Comparison of ENCODE assay signal across 9 mouse cellular contexts in the genomic region with DNA sequence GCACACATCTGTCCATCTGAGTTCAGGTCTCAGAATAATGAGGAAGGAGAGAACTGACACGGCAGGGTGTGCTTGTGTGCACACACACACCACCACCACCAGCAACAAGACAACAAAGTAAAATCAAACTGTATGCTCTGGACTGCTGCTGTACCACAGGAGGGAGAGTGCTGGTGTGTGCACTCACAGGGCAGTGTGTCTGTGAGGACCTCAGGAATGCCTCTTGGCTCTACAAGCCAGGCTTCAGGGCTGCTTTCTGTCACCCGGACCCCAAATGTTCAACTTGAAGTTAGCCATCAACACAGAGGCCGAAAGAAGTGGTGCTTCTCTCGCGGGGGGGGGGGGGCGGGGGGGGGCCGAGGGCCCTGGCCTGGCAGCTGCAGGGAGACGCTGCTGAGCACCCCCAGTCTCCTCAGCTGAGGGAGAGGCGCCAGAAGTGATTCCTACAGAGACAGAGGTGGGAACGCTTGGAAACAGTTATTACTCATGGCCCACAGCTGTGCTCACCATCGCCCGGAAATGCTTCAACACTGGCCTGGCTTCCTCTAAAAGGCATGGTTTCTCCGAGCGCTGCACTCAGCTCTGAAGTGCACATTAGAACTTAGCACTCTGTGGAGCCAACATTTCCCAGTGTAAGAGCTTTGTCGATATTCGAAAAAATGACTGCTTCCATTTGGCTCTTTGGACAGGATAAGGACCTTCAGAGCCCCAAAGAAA. TPM values are rescaled to one million over a fixed set of nuclear protein-coding genes. Genes with fewer than 3 reads are reported as not detected.
DNase-seq lines count a peak whose midpoint lies in the region; ATAC-seq lines count a peak whose summit lies in the region.
"Had no signal": no experiment of that assay in that cellular context is flagged by ENCODE, and none has a peak within 500 bp of the region (broad histone marks: within the 10 kb centered on the region; RNA-seq: fewer than 3 reads in every experiment).

No protein-coding gene starts in this region.

- no peak for DNase-seq in kidney, adult 9 months
- peak; percentile 50 for DNase-seq in splenic B cell, adult 2 months (ENCODE audit: low read depth, low spot score)
- no peak for DNase-seq in spleen, postnatal 10 days (ENCODE audit: low spot score in 2 of 2)
- no peak for DNase-seq in cerebellum, adult 18-20 months
- no peak for DNase-seq in cerebellum, postnatal 36 days

- no peaks in the 10 kb centered on the region for H3K36me3 ChIP-seq in kidney, embryonic 15.5 days
- H3K36me3 ChIP-seq in heart, embryonic 11.5 days (ENCODE audit: control insufficient read depth, insufficient read depth, low read length), result no peaks in the 10 kb centered on the region
- H3K36me3 ChIP-seq in limb, embryonic 12.5 days, result no peaks in the 10 kb centered on the region
- H3K36me3 ChIP-seq in splenic B cell, adult 2 months (ENCODE audit: control insufficient read depth, insufficient read depth, low read length, poor library complexity, severe bottlenecking), result no peaks in the 10 kb centered on the region
- H3K36me3 ChIP-seq: midbrain, embryonic 12.5 days had no signal

- 32% methylated on average over 16 of the region's 16 CpGs for WGBS in kidney, embryonic 15.5 days
- 37% methylated on average over 15 of the region's 16 CpGs for WGBS in heart, embryonic 11.5 days (ENCODE audit: insufficient replicate concordance)
- WGBS in limb, embryonic 12.5 days, result 40% methylated on average over 16 of the region's 16 CpGs

- H3K27me3 ChIP-seq in kidney, embryonic 15.5 days, result no peaks in the 10 kb centered on the region
- H3K27me3 ChIP-seq in heart, embryonic 11.5 days (ENCODE audit: control insufficient read depth, insufficient read depth, low read length), result no peaks in the 10 kb centered on the region
- no peaks in the 10 kb centered on the region for H3K27me3 ChIP-seq in limb, embryonic 12.5 days
- H3K27me3 ChIP-seq in splenic B cell, adult 2 months (ENCODE audit: control insufficient read depth, insufficient read depth, low read length, poor library complexity, severe bottlenecking), result no peaks in the 10 kb centered on the region
- H3K27me3 ChIP-seq: midbrain, embryonic 12.5 days had no signal

- no peak overlapping the region for H3K4me3 ChIP-seq in kidney, embryonic 15.5 days (replicated peaks)
- H3K4me3 ChIP-seq in heart, embryonic 11.5 days (ENCODE audit: low read depth, low read length), result no peak overlapping the region
- no peak overlapping the region for H3K4me3 ChIP-seq in limb, embryonic 12.5 days (replicated peaks)
- H3K4me3 ChIP-seq: midbrain, embryonic 12.5 days had no signal

- no peak overlapping the region for H3K9ac ChIP-seq in kidney, embryonic 15.5 days
- no peak overlapping the region for H3K9ac ChIP-seq in heart, embryonic 11.5 days (ENCODE audit: low read depth, low read length)
- H3K9ac ChIP-seq in limb, embryonic 12.5 days (replicated peaks), result no peak overlapping the region
- H3K9ac ChIP-seq: midbrain, embryonic 12.5 days had no signal

- H3K9me3 ChIP-seq in kidney, embryonic 15.5 days (replicated peaks), result no peaks in the 10 kb centered on the region
- no peaks in the 10 kb centered on the region for H3K9me3 ChIP-seq in heart, embryonic 11.5 days (replicated peaks; ENCODE audit: control insufficient read depth, low read length)
- no peaks in the 10 kb centered on the region for H3K9me3 ChIP-seq in limb, embryonic 12.5 days
- H3K9me3 ChIP-seq: midbrain, embryonic 12.5 days had no signal

- H3K4me1 ChIP-seq in kidney, embryonic 15.5 days, result peaks cover 55% of the 10 kb centered on the region
- H3K4me1 ChIP-seq in heart, embryonic 11.5 days (ENCODE audit: control insufficient read depth, insufficient read depth, low read length), result peaks cover 52% of the 10 kb centered on the region
- peaks cover 28% of the 10 kb centered on the region; the same call in 1 of the 2 replicates for H3K4me1 ChIP-seq in limb, embryonic 12.5 days (replicated peaks)

- H3K4me2 ChIP-seq in kidney, embryonic 15.5 days, result no peak overlapping the region
- no peak overlapping the region for H3K4me2 ChIP-seq in heart, embryonic 11.5 days
- H3K4me2 ChIP-seq in limb, embryonic 12.5 days, result peak overlapping the region; percentile 24
- H3K4me2 ChIP-seq: midbrain, embryonic 12.5 days had no signal

- no peak; the same call in 1 of the 2 replicates for ATAC-seq in kidney, embryonic 15.5 days (replicated peaks; ENCODE audit: low FRiP score)
- no peak for ATAC-seq in heart, embryonic 11.5 days (replicated peaks; ENCODE audit: insufficient number of reproducible peaks, low FRiP score, low TSS enrichment)
- no peak for ATAC-seq in limb, embryonic 12.5 days (ENCODE audit: insufficient number of reproducible peaks, insufficient read depth, low FRiP score, low TSS enrichment, low read depth)

- H3K27ac ChIP-seq in kidney, embryonic 15.5 days, result peak overlapping the region; percentile 72
- peak overlapping the region; percentile 78 for H3K27ac ChIP-seq in heart, embryonic 11.5 days (ENCODE audit: low read depth, low read length)
- peak overlapping the region; percentile 78 for H3K27ac ChIP-seq in limb, embryonic 12.5 days
- H3K27ac ChIP-seq: midbrain, embryonic 12.5 days had no signal

RNA-seq across cellular contexts. Expression of a gene that starts 39.7 kb away (rescaled TPM):
- 167 and 174 TPM in 2 replicates for polyA plus RNA-seq in kidney, embryonic 15.5 days (2015; fragmentation: Nextera tagmentation; extraction: Ambion mirVana)
- polyA plus RNA-seq in heart, embryonic 11.5 days (2014; fragmentation: Nextera tagmentation; extraction: Ambion mirVana), result 249 and 252 TPM in 2 replicates
- 133 and 135 TPM in 2 replicates for polyA plus RNA-seq in limb, embryonic 12.5 days (2016; fragmentation: Nextera tagmentation; extraction: Ambion mirVana)

RNA-seq across cellular contexts. Expression of a gene that starts 52.1 kb away (rescaled TPM):
- 9.5 and 11.8 TPM in 2 replicates for polyA plus RNA-seq in kidney, embryonic 15.5 days (2015; fragmentation: Nextera tagmentation; extraction: Ambion mirVana)
- polyA plus RNA-seq in heart, embryonic 11.5 days (2014; fragmentation: Nextera tagmentation; extraction: Ambion mirVana), result 3.8 and 4.3 TPM in 2 replicates
- 8.1 and 9.1 TPM in 2 replicates for polyA plus RNA-seq in limb, embryonic 12.5 days (2016; fragmentation: Nextera tagmentation; extraction: Ambion mirVana)

RNA-seq across cellular contexts. Expression of a gene that starts 53.0 kb away (rescaled TPM):
- polyA plus RNA-seq in kidney, embryonic 15.5 days (2015; fragmentation: Nextera tagmentation; extraction: Ambion mirVana), result 43.7 and 44.0 TPM in 2 replicates
- polyA plus RNA-seq in heart, embryonic 11.5 days (2014; fragmentation: Nextera tagmentation; extraction: Ambion mirVana), result 77.5 and 79.0 TPM in 2 replicates
- polyA plus RNA-seq in limb, embryonic 12.5 days (2016; fragmentation: Nextera tagmentation; extraction: Ambion mirVana), result 25.4 and 29.0 TPM in 2 replicates
